Mouse (Mus musculus) kidney, postnatal 0 days (tissue): ENCODE results near the gene S1pr3. TPM values are rescaled to one million over a fixed set of nuclear protein-coding genes. Genes with fewer than 3 reads are reported as not detected.

Source experiments
- ATAC-seq: fragments of 200-750 bp; cut with Nextera tagmentation; replicated peaks from 2 replicates; pipeline ENCODE4 v1.8.0; 2017; ENCODE audit warnings: low read depth, moderate number of reproducible peaks, moderate TSS enrichment, moderate library complexity; ENCODE audit not compliant: low FRiP score
- DNase-seq: peaks from one replicate; pipeline ENCODE4 v3.0.0-alpha.2; 2016; ENCODE audit warnings: low spot score
- H3K27ac ChIP-seq: fragments of 300-500 bp; sonication (generic); 2 replicates; pipeline ENCODE4 v1.5.1; 2014; ENCODE audit warnings: mild to moderate bottlenecking
- H3K27me3 ChIP-seq: fragments of 300-500 bp; sonication (generic); 2 replicates; pipeline ENCODE4 v1.6.1; 2014; ENCODE audit warnings: low read length, mixed read lengths; ENCODE audit not compliant: insufficient read depth
- H3K36me3 ChIP-seq: fragments of 300-500 bp; sonication (generic); 2 replicates; pipeline ENCODE4 v1.6.1; 2014; ENCODE audit warnings: low read length, mixed read lengths; ENCODE audit not compliant: insufficient read depth
- H3K4me1 ChIP-seq: fragments of 300-500 bp; sonication (generic); replicated peaks from 2 replicates; pipeline ENCODE4 v1.6.1; 2014; ENCODE audit warnings: antibody characterized with exemption, low read length, mixed read lengths; ENCODE audit not compliant: insufficient read depth
- H3K4me2 ChIP-seq: fragments of 300-500 bp; sonication (generic); 2 replicates; pipeline ENCODE4 v1.6.1; 2014; ENCODE audit warnings: mild to moderate bottlenecking, low read length, moderate library complexity, mixed read lengths
- H3K4me3 ChIP-seq: fragments of 300-500 bp; sonication (generic); replicated peaks from 2 replicates; pipeline ENCODE4 v1.5.1; 2014; ENCODE audit warnings: low read depth, low read length
- H3K9ac ChIP-seq: fragments of 300-500 bp; sonication (generic); 2 replicates; pipeline ENCODE4 v1.6.1; 2014; ENCODE audit warnings: low read depth, low read length
- H3K9me3 ChIP-seq: fragments of 300-500 bp; sonication (generic); replicated peaks from 2 replicates; pipeline ENCODE4 v1.6.1; 2016; ENCODE audit warnings: low read length, inconsistent platforms, mixed read lengths
- CTCF ChIP-seq: IDR thresholded peaks from 2 replicates; pipeline ENCODE4 v1.5.1; 2016; ENCODE audit warnings: antibody characterized with exemption, low read depth, mild to moderate bottlenecking, moderate library complexity
- WGBS: fragments of 180-500 bp; shearing (Covaris S2); extraction: QIAGEN DNeasy Blood & Tissue Kit; methylation state at CpG from one replicate; pipeline ENCODE4 v1.1.7; 2014; 5-methylcytosine and 5-hydroxymethylcytosine counted together
- polyA plus RNA-seq: library from polyadenylated mRNA; unstranded; fragments of >200 nt; fragmentation: Nextera tagmentation; extraction: Ambion mirVana; gene quantifications from 2 replicates; pipeline ENCODE4 v1.2.1, GENCODE M21; 2015

The S1pr3 gene
- polyA plus RNA-seq, 1 experiment from 2014 or later, result 36.7 TPM

DNA sequence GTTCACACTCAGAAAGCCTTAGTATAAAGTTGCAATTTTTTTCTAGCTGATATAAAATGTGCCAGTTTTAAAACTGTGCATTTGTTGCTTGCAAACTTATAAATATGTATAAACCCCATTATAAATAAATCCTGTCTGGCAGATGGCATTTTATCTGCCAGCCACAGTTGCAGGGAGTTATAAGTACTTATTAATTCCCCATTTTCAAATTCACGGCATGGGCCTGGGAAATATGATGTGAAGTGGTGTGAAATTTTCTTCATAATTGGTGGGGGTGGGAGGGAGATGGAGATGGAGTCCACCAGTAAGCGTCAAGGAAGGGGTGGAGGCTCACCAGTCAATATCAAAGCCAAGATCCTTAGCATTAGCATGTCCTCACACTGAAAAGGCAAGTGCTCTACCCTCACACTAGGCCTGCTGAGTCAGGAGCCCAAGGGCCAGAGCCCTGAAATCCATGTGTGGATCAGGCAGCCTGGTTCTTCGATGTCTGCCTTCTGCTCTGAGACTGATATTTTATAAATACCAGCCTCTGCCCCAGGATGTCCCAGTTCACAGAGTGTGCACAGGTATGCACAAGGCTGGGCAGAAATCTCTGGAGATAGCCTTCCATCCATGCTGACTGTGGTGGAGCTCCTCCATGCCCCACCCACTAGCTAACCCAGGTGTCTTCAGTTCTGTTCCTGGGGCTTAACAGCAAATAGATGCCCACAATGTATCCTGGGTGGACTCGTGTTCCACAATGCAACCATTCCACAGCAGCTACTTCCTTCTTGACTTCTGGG lies 17.4 kb downstream of the S1pr3 start:
- Histone ChIP-seq H3K4me1 (0 out of 2 replicates have a peak, but pooled peaks cover 2% of the 10 kb centered on the region), H3K4me2 (no peak overlapping the region), H3K9me3 (no peaks in the 10 kb centered on the region), H3K27me3 (no peaks in the 10 kb centered on the region), H3K9ac (no peak overlapping the region), H3K4me3 (no peak overlapping the region), H3K36me3 (no peaks in the 10 kb centered on the region), H3K27ac (no peak overlapping the region)
- DNase-seq (no peak), ATAC-seq (no peak)
- TF ChIP-seq CTCF, result no peak
- WGBS, result 82% methylated on average over 4 of the region's 4 CpGs

DNA sequence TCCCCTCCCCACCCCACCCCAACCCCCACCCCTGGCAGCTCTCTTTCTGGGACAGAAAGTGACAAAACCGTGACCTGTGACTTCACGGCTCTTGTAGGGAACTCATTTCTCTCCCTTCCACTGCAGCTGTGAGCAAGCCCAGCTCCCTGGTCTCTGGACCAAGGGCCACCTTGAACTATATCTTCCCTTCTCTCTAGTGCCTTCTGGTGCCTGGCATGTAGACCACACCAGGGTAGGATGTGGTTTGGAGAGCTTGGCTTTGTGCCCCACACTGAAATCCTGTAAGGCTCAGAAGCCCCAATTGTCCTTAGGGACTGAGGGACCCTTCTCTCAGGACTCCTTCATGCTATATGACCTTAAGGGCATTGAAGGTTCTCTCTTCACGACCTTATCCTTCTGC lies 24.9 kb downstream of the S1pr3 start:
- DNase-seq (no peak), ATAC-seq (no peak)
- H3K4me2 ChIP-seq, result no peak overlapping the region
- WGBS, result 56% methylated on average over 3 of the region's 3 CpGs
- no peak overlapping the region for H3K9ac ChIP-seq
- H3K4me1 ChIP-seq, result no peaks in the 10 kb centered on the region
- H3K27ac ChIP-seq, result no peak overlapping the region
- H3K27me3 ChIP-seq, result no peaks in the 10 kb centered on the region
- H3K36me3 ChIP-seq, result no peaks in the 10 kb centered on the region
- no peak for TF ChIP-seq CTCF
- no peaks in the 10 kb centered on the region for H3K9me3 ChIP-seq
- H3K4me3 ChIP-seq, result no peak overlapping the region

DNA sequence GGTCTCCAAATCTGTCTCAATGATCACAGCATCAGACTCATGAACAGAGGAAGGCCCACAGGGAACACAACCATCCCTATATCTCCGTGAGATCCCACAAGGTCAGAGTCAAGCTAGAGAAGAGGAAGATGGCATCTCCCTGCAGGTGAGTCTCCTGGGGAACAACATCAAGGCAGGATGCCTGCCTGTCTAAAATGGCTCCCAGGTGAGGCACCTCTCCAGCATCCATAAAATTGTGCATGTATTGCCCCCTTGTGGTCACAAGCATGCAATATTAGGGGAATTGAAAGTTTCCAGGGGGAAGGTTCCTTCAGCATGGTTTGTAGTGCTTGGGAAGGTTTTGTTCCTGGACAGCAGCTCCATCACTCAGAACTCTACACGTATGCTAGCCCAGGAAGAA lies 26.0 kb downstream of the S1pr3 start:
- ATAC-seq (no peak), DNase-seq (peak; percentile 29)
- no peak overlapping the region for H3K27ac ChIP-seq
- TF ChIP-seq CTCF, result peak; percentile 67
- H3K9ac ChIP-seq, result no peak overlapping the region
- no peak overlapping the region for H3K4me2 ChIP-seq
- H3K4me1 ChIP-seq, result no peaks in the 10 kb centered on the region
- H3K36me3 ChIP-seq, result no peaks in the 10 kb centered on the region
- no peaks in the 10 kb centered on the region for H3K9me3 ChIP-seq
- 64% methylated on average over 2 of the region's 2 CpGs for WGBS
- no peaks in the 10 kb centered on the region for H3K27me3 ChIP-seq
- H3K4me3 ChIP-seq, result no peak overlapping the region

DNA sequence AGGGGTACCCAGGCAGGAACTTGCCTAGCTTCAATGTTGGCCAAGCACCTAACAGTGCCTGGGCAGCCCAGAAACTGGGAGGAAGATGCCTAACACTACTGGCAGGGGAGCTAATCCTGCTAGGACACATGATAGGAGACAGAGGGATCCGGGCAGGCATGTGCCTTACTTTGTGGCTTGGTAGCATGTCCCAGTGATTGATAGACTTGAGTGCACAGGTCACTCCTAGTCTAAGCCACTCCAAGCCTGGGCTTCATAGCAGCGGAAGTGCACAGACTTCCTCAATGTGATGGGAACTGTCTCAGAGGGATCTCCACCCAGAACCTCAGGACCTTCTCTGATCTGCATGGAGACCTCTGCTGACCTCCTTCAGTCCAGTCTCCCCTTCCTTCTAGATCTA lies 26.7 kb downstream of the S1pr3 start:
- Histone ChIP-seq H3K4me1 (no peaks in the 10 kb centered on the region), H3K36me3 (no peaks in the 10 kb centered on the region), H3K9ac (no peak overlapping the region), H3K27ac (no peak overlapping the region), H3K27me3 (no peaks in the 10 kb centered on the region), H3K4me2 (no peak overlapping the region), H3K4me3 (no peak overlapping the region), H3K9me3 (no peaks in the 10 kb centered on the region)
- ATAC-seq (no peak), DNase-seq (peak; percentile 34)
- 17% methylated on average over 2 of the region's 2 CpGs for WGBS
- TF ChIP-seq CTCF, result no peak

DNA sequence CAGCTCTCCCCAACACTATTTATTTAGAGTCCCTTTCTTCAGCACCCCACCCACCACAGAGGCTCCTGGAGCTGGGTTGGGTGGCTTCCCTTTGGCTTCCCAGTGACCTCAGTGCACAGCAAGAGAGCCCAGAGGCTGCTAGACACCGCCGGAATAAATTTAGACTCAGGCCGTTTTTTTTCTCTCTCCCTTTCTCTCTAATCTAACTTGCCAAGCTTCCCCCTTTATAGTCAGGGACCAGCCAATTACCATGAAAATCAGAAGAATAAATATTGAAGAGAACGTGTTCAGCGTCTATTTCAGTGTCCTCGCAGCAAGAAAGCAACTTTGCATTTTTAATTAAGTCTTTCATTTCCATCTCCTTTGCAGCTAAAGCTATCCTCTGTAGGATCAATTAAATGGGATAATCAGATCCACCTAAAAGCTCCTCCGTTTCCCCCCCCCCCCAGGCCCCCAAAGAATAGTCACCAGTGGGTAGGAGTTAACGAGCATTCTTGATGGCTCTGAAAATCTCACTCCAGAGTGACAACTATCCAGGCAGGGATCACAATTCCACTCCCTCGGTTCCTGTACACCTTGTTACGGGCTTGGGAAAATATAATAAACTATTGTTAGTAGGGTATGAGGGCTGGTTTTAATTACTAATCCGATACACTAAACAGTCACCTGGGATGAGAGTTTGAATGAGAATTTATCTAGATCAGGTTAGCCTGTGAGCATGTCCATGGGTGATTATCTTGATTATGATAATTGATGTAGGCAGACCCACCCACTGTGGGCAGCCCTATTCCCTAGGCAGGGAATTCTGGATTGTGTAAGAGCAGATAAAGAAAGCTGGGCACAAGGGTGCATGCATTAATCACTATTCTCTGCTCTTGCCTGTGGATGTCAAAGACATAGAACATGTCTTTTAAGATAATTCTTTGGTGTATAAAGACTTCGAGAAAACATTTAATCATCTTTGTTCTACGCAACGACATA lies 29.0 kb downstream of the S1pr3 start:
- no peak for TF ChIP-seq CTCF
- DNase-seq (no peak), ATAC-seq (no peak)
- Histone ChIP-seq H3K9ac (no peak overlapping the region), H3K4me2 (no peak overlapping the region), H3K9me3 (no peaks in the 10 kb centered on the region), H3K27ac (no peak overlapping the region), H3K4me3 (no peak overlapping the region), H3K36me3 (no peaks in the 10 kb centered on the region), H3K27me3 (no peaks in the 10 kb centered on the region), H3K4me1 (no peaks in the 10 kb centered on the region)
- 85% methylated on average over 14 of the region's 14 CpGs for whole genome bisulfite sequencing

DNA sequence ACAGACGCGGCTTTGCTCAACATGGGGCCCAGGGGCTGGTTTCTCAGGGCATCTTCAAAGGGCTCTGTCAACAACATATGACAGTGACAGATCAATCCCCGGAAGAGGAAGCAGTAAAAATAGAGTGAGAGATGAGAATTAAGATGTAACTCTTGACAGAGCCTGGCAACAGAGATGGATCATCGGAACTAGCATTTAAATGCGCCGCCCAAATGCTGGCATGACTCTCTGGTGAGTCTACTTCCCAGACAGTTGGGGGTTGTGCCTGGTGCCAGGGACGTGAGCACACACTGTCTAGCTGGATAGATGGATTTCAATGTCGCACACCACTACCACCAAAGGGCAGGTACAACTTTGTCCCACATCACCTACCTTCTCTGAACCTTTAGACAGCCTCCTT lies 34.5 kb downstream of the S1pr3 start:
- Histone ChIP-seq H3K9ac (no peak overlapping the region), H3K4me2 (no peak overlapping the region), H3K9me3 (no peaks in the 10 kb centered on the region), H3K36me3 (no peaks in the 10 kb centered on the region), H3K27me3 (no peaks in the 10 kb centered on the region), H3K27ac (no peak overlapping the region), H3K4me1 (no peaks in the 10 kb centered on the region), H3K4me3 (no peak overlapping the region)
- WGBS, result 84% methylated on average over 8 of the region's 8 CpGs
- no peak for DNase-seq
- no peak for ATAC-seq
- no peak for TF ChIP-seq CTCF
